Mouse (Mus musculus) forebrain, embryonic 14.5 days (tissue): ENCODE results near the gene Alox12. TPM values are rescaled to one million over a fixed set of nuclear protein-coding genes. Genes with fewer than 3 reads are reported as not detected.
A peak's percentile ranks its signal among the peaks of the same experiment; 100 is the strongest.

Experiments used
- ATAC-seq: fragments of 200-750 bp; cut with Nextera tagmentation; 2 replicates; pipeline ENCODE4 v1.8.0; 2017; ENCODE audit warnings: mild to moderate bottlenecking, moderate library complexity
- DNase-seq: peaks from one replicate; pipeline ENCODE4 v3.0.0-alpha.2; 2015; ENCODE audit warnings: low spot score
- H3K27ac ChIP-seq: fragments of 300-500 bp; sonication (generic); 2 replicates; pipeline ENCODE4 v1.5.1; 2014; ENCODE audit warnings: low read depth, mild to moderate bottlenecking, control low read depth, low read length, moderate library complexity
- H3K27me3 ChIP-seq: fragments of 300-500 bp; sonication (generic); replicated peaks from 2 replicates; pipeline ENCODE4 v1.6.1; 2014; ENCODE audit warnings: low read length, control low read depth, mixed read lengths; ENCODE audit not compliant: control insufficient read depth, insufficient read depth
- H3K36me3 ChIP-seq: fragments of 300-500 bp; sonication (generic); 2 replicates; pipeline ENCODE4 v1.6.1; 2014; ENCODE audit warnings: low read length, control low read depth; ENCODE audit not compliant: control insufficient read depth, insufficient read depth
- H3K4me1 ChIP-seq: fragments of 300-500 bp; sonication (generic); 2 replicates; pipeline ENCODE4 v1.6.1; 2014; ENCODE audit warnings: antibody characterized with exemption, low read length, control low read depth; ENCODE audit not compliant: control insufficient read depth, insufficient read depth
- H3K4me2 ChIP-seq: fragments of 300-500 bp; sonication (generic); 2 replicates; pipeline ENCODE4 v1.6.1; 2014; ENCODE audit warnings: mild to moderate bottlenecking, control low read depth, low read length
- H3K4me3 ChIP-seq: fragments of 300-500 bp; sonication (generic); 2 replicates; pipeline ENCODE4 v1.5.1; 2014; ENCODE audit warnings: low read depth, low read length, control low read depth
- H3K9ac ChIP-seq: fragments of 300-500 bp; sonication (generic); 2 replicates; pipeline ENCODE4 v1.6.1; 2014; ENCODE audit warnings: mild to moderate bottlenecking, low read length, control low read depth, moderate library complexity
- H3K9me3 ChIP-seq: fragments of 300-500 bp; sonication (generic); replicated peaks from 2 replicates; pipeline ENCODE4 v1.6.1; 2016; ENCODE audit warnings: low read length, control low read depth, mixed read lengths; ENCODE audit not compliant: control insufficient read depth
- WGBS: fragments of 180-500 bp; shearing (Covaris S2); extraction: QIAGEN DNeasy Blood & Tissue Kit; methylation state at CpG from one replicate; pipeline ENCODE4 v1.1.7; 2014; 5-methylcytosine and 5-hydroxymethylcytosine counted together
- polyA plus RNA-seq: library from polyadenylated mRNA; unstranded; fragments of >200 nt; fragmentation: Nextera tagmentation; extraction: Ambion mirVana; gene quantifications from 2 replicates; pipeline ENCODE4 v1.2.1, GENCODE M21; 2014

Alox12 gene
- polyA plus RNA-seq, 1 experiment from 2014 or later = 0.36 TPM

DNA sequence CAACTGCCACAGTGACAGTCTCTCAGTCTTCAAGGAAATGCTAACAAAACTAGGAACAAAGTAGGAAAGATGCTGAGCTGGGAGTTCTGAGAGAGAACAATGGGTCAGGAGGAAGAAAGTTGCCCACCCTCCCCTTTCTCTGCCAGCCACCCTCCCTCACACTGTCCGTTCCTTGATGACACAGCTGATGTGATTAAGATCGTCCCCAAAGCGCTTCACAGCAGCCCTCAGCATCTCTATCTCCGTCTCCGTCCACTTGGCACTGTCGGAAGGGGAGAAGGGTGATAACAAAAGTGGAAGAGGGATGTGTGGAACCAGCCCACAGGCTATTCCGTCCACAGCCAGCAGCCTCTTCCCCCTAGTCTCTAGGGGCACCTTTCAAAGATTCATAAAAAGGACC lies 18.4 kb downstream of the Alox12 start:
- H3K9me3 ChIP-seq = no peaks in the 10 kb centered on the region
- ATAC-seq (no peak), DNase-seq (no peak)
- H3K9ac ChIP-seq = peak overlapping the region; percentile 72
- H3K4me3 ChIP-seq = peak overlapping the region; percentile 55
- 40% methylated on average over 7 of the region's 7 CpGs for WGBS
- peaks cover 24% of the 10 kb centered on the region for H3K4me1 ChIP-seq
- peak overlapping the region; percentile 89; the same call in 1 of the 2 replicates for H3K27ac ChIP-seq
- no peaks in the 10 kb centered on the region for H3K27me3 ChIP-seq
- H3K4me2 ChIP-seq = peak overlapping the region; percentile 99
- peaks cover 18% of the 10 kb centered on the region for H3K36me3 ChIP-seq

DNA sequence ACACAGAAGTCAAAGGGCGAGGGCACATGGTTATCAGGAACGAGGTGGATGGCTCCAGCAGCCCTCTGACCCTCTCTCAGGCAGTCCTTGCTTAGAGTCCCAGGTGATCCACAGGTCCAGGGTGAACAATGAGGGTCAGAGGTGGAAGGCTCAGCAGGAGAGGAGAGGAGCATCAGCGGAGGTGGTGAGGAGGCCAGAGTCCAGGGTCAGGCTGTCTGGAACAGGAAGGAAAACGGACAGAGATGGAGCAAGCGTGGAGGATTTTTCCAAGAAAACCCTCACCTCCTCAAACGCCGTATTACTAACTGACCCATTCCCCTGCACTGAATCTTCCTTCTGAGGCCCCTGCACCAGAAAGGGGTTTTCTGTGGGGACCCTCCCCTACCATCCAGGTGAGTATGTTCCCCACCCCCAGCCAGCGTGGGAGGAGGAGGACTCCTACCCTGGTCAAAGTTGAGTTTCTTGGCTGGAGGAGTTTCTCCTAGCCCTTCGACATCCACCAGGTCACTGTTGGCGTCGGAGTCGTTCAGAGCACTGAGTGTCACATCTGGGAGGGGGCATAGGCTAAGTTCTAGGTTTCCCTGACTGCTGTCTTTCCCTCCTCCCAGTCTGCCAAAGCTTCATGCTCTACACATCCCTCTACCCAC lies 19.8 kb downstream of the Alox12 start:
- Histone ChIP-seq H3K9ac (no peak overlapping the region), H3K36me3 (peaks cover 18% of the 10 kb centered on the region), H3K4me1 (peaks cover 20% of the 10 kb centered on the region), H3K4me3 (no peak overlapping the region), H3K27ac (no peak overlapping the region), H3K4me2 (no peak overlapping the region), H3K27me3 (peaks cover 6% of the 10 kb centered on the region; the same call in 1 of the 2 replicates), H3K9me3 (no peaks in the 10 kb centered on the region)
- DNase-seq (no peak), ATAC-seq (no peak)
- 92% methylated on average over 12 of the region's 12 CpGs for WGBS

DNA sequence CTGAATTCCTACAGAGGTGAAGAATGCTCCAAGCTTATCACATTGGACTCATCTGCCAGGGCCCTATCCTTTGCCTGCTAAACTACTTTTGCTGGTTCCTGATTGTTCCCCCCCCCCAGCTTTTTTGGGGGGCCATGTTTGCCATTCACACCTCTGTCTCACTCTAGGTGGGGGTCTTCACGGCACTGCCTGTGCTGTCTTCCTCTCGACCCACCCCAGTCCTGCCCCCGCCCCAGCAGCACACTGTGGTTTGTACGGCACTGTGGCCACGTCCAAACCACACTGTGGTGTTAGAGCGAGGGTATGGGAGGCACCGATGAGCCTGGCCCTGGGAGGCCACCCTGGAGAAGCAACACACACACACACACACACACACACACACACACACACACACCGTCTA lies 20.7 kb downstream of the Alox12 start:
- H3K4me2 ChIP-seq = no peak overlapping the region
- no peak overlapping the region for H3K4me3 ChIP-seq
- H3K27me3 ChIP-seq = peaks cover 14% of the 10 kb centered on the region
- peaks cover 18% of the 10 kb centered on the region for H3K4me1 ChIP-seq
- no peak overlapping the region for H3K27ac ChIP-seq
- 80% methylated on average over 8 of the region's 8 CpGs for WGBS
- ATAC-seq = no peak
- no peaks in the 10 kb centered on the region for H3K9me3 ChIP-seq
- peaks cover 18% of the 10 kb centered on the region for H3K36me3 ChIP-seq
- DNase-seq = no peak
- no peak overlapping the region for H3K9ac ChIP-seq

DNA sequence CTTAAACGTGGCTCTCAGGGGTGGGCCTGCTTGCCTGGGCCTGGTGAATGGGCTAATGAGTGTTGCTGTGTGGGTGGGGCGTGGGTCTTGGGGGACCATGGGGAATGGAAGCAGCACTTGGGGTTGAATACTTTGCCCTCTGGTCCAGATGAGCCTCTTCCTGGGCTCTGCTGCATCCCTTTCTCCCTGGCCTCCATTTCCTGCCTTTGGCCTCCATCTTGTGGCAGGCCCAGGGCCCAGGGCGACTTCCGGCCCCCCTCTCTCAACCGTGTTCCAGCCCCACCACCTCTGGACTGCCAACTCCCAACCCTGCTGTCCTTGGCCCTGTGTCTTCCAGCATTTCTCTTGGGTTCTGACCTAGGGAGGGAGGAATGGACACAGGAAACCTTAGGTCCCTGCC lies 21.1 kb downstream of the Alox12 start:
- Histone ChIP-seq H3K27me3 (peaks cover 18% of the 10 kb centered on the region), H3K4me3 (no peak overlapping the region), H3K4me1 (peaks cover 17% of the 10 kb centered on the region), H3K36me3 (peaks cover 18% of the 10 kb centered on the region), H3K4me2 (no peak overlapping the region), H3K9ac (no peak overlapping the region), H3K27ac (no peak overlapping the region), H3K9me3 (no peaks in the 10 kb centered on the region)
- 64% methylated on average over 5 of the region's 5 CpGs for WGBS
- DNase-seq = no peak
- ATAC-seq = no peak

DNA sequence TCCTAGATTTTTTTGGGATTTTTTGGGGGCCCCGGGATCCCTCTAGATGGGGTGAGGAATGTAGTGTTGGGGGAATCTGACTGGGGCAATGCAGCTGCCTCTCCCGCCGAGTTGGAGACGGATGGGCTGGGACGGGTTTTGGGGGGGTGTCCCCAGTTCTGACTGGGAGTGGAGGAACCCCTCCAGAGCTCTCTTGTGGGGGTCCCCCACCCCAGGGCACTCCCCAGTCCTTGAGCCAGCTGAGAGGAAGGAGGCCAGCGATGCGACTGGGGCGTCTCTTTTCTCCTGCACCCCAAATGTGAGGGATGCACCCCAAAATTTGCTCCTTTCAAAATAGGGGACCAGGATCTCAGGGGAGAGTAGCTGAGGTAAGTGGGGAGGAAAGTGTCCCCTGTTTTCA lies 22.1 kb downstream of the Alox12 start:
- Histone ChIP-seq H3K27me3 (peaks cover 25% of the 10 kb centered on the region), H3K4me1 (peaks cover 8% of the 10 kb centered on the region), H3K4me3 (peak overlapping the region; percentile 31), H3K4me2 (peak overlapping the region; percentile 54), H3K9ac (peak overlapping the region; percentile 64), H3K9me3 (no peaks in the 10 kb centered on the region), H3K36me3 (peaks cover 18% of the 10 kb centered on the region), H3K27ac (no peak overlapping the region; the same call in 1 of the 2 replicates)
- WGBS = 36% methylated on average over 8 of the region's 8 CpGs
- no peak for ATAC-seq
- no peak for DNase-seq

DNA sequence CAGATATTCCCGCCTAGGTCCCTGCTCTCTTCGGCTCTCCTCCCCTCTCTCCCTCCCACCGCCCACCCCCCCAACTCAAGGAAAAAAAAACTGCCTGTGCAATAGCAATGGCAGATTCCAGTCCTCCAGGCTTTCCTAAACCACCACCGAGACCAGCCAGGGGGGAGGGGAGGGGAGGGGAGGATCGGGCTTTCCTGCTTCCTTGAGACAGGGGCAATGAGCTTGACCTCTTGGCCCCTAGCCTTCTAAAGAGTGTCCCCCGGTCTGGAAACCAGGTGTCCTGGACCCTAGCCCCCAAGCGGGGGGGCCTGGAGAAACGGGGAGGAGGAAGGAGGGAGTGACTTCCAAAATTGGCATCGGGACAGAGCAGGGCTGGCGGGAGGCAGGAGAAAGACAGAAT lies 22.6 kb downstream of the Alox12 start:
- H3K4me1 ChIP-seq = peaks cover 11% of the 10 kb centered on the region
- H3K9ac ChIP-seq = peak overlapping the region; percentile 64
- ATAC-seq (no peak), DNase-seq (peak; percentile 61)
- H3K4me2 ChIP-seq = peak overlapping the region; percentile 54
- no peaks in the 10 kb centered on the region for H3K9me3 ChIP-seq
- peaks cover 18% of the 10 kb centered on the region for H3K36me3 ChIP-seq
- peaks cover 29% of the 10 kb centered on the region for H3K27me3 ChIP-seq
- WGBS = 9% methylated on average over 10 of the region's 10 CpGs
- H3K4me3 ChIP-seq = peak overlapping the region; percentile 31
- H3K27ac ChIP-seq = no peak overlapping the region; the same call in 1 of the 2 replicates

DNA sequence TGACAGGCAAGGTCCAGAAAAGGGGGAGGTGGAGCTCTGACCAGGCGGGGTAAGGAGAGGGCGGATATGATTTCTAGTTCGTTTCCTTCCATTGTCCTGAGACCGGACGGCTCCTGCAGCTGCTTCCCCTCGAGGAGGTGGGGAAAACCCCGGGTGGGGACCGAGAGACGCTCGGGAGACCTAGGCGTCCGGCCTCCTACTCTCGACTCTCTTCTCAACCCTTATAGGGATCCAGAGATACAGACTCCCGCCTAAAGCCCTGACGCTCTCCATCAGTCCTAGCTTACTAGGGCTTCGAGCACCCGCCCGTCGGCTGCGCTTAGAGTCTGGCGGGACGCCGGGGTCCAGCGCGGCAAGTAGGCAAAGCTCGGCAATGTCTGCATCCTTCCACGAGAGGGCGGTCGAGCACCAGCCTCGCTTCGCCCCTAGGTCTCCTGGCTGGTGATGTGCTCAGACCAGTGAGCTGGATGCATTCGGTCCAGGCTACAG lies 24.9 kb downstream of the Alox12 start:
- peaks cover 11% of the 10 kb centered on the region for H3K36me3 ChIP-seq
- H3K27me3 ChIP-seq = peaks cover 41% of the 10 kb centered on the region
- ATAC-seq (peak; percentile 53), DNase-seq (peak; percentile 84)
- no peak overlapping the region for H3K27ac ChIP-seq
- H3K4me2 ChIP-seq = peak overlapping the region; percentile 48
- no peaks in the 10 kb centered on the region for H3K9me3 ChIP-seq
- H3K4me3 ChIP-seq = peak overlapping the region; percentile 23; the same call in 1 of the 2 replicates
- peaks cover 10% of the 10 kb centered on the region; the same call in 1 of the 2 replicates for H3K4me1 ChIP-seq
- 2% methylated on average over 32 of the region's 32 CpGs for WGBS
- H3K9ac ChIP-seq = no peak overlapping the region; the same call in 1 of the 2 replicates

DNA sequence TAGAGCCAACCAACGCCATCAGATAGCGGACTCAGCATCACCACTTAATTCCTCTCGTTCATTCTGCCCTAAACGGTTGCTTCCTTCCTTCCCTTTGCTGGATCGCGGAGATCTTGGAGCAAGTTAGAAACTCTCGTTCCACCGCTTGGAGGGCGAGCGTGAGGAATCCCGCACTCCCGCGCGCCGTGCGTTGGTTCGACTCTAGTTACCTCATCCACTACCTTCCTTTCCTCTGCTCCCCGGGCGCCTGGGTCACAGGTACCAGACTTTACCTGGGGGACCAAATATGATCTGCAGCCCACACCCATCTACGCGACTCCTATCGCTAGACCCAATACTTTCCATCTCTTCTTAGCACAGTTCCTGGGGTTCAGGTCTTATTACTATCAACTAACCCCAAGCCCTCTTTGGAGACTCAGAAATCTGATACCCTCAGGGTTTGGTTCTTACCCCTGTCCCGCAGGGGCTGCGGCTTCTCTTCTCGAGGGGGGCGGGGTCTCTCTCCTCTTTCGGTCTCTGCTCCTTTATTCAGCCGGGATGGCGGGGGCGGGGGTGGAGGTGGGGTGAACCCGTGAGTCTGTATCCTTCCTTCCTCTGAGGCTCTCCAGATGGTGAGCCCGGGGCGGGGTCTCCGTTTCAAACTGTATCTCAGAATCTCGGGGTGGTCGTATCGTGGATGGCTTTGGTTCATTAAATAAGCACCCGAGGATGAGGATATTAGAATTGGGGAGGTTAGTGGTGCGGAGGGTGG lies 25.7 kb downstream of the Alox12 start, which contains the start of gene Bcl6b:
Gene Bcl6b (minus strand): TSS at position 539 of the 751 bp plus-strand sequence.
- H3K9ac ChIP-seq = no peak within 1 kb of the TSS; the same call in 1 of the 2 replicates
- peaks cover 41% of the 10 kb centered on the region for H3K27me3 ChIP-seq
- H3K27ac ChIP-seq = no peak within 1 kb of the TSS
- peak within 1 kb of the TSS; percentile 23 for H3K4me3 ChIP-seq
- 3% methylated on average over 39 of the region's 39 CpGs for WGBS
- ATAC-seq (0 out of 2 replicates have a peak, but pooled peaks have one; percentile 3), DNase-seq (no peak)
- H3K4me1 ChIP-seq = peaks cover 10% of the 10 kb centered on the region; the same call in 1 of the 2 replicates
- peaks cover 3% of the 10 kb centered on the region; the same call in 1 of the 2 replicates for H3K36me3 ChIP-seq
- peak within 1 kb of the TSS; percentile 48 for H3K4me2 ChIP-seq
- H3K9me3 ChIP-seq = no peaks in the 10 kb centered on the region
